Mouse (Mus musculus) embryonic facial prominence, embryonic 14.5 days (tissue): ENCODE measurements around the gene Dynll1. TPM values are rescaled to one million over a fixed set of nuclear protein-coding genes. Genes with fewer than 3 reads are reported as not detected.
A peak's percentile ranks its signal among the peaks of the same experiment; 100 is the strongest.

ENCODE experiments used
- ATAC-seq: fragments of 200-750 bp; cut with Nextera tagmentation; 2 replicates; pipeline ENCODE4 v1.8.0; 2017; ENCODE audit warnings: low read depth, moderate number of reproducible peaks, moderate TSS enrichment
- DNase-seq: peaks from one replicate; pipeline ENCODE4 v3.0.0-alpha.2; 2015; ENCODE audit warnings: low spot score
- H3K27ac ChIP-seq: fragments of 300-500 bp; sonication (generic); replicated peaks from 2 replicates; pipeline ENCODE4 v1.5.1; 2014; ENCODE audit warnings: low read depth, mild to moderate bottlenecking, low read length, moderate library complexity
- H3K27me3 ChIP-seq: fragments of 300-500 bp; sonication (generic); replicated peaks from 2 replicates; pipeline ENCODE4 v1.6.1; 2014; ENCODE audit warnings: low read length; ENCODE audit not compliant: control insufficient read depth, insufficient read depth
- H3K36me3 ChIP-seq: fragments of 300-500 bp; sonication (generic); 2 replicates; pipeline ENCODE4 v1.6.1; 2014; ENCODE audit warnings: low read length, mixed read lengths; ENCODE audit not compliant: control insufficient read depth, insufficient read depth
- H3K4me1 ChIP-seq: fragments of 300-500 bp; sonication (generic); 2 replicates; pipeline ENCODE4 v1.6.1; 2014; ENCODE audit warnings: antibody characterized with exemption, low read length; ENCODE audit not compliant: control insufficient read depth, insufficient read depth
- H3K4me2 ChIP-seq: fragments of 300-500 bp; sonication (generic); 2 replicates; pipeline ENCODE4 v1.6.1; 2014; ENCODE audit warnings: low read depth, mild to moderate bottlenecking, low read length, moderate library complexity, mixed read lengths
- H3K4me3 ChIP-seq: fragments of 300-500 bp; sonication (generic); 2 replicates; pipeline ENCODE4 v1.5.1; 2014; ENCODE audit warnings: low read depth, mild to moderate bottlenecking, low read length
- H3K9ac ChIP-seq: fragments of 300-500 bp; sonication (generic); 2 replicates; pipeline ENCODE4 v1.6.1; 2014; ENCODE audit warnings: low read depth, mild to moderate bottlenecking, low read length, moderate library complexity, mixed read lengths
- H3K9me3 ChIP-seq: fragments of 300-500 bp; sonication (generic); 2 replicates; pipeline ENCODE4 v1.6.1; 2016; ENCODE audit warnings: low read length; ENCODE audit not compliant: control insufficient read depth
- WGBS: fragments of 180-500 bp; shearing (Covaris S2); extraction: QIAGEN DNeasy Blood & Tissue Kit; methylation state at CpG from one replicate; pipeline ENCODE4 v1.1.7; 2014; 5-methylcytosine and 5-hydroxymethylcytosine counted together
- polyA plus RNA-seq: library from polyadenylated mRNA; unstranded; fragments of >200 nt; fragmentation: Nextera tagmentation; extraction: Ambion mirVana; gene quantifications from 2 replicates; pipeline ENCODE4 v1.2.1, GENCODE M21; 2014

Gene Dynll1
- polyA plus RNA-seq, 1 experiment from 2014 or later = 1,828 TPM

GRCm38 (mm10) chr5:115294173-115294572, 6.6 kb downstream of the Dynll1 start:
- Histone ChIP-seq H3K9ac (no peak overlapping the region), H3K27ac (no peak overlapping the region), H3K36me3 (peaks cover 65% of the 10 kb centered on the region), H3K4me3 (no peak overlapping the region), H3K9me3 (no peaks in the 10 kb centered on the region), H3K4me2 (no peak overlapping the region), H3K27me3 (no peaks in the 10 kb centered on the region), H3K4me1 (peaks cover 6% of the 10 kb centered on the region)
- WGBS = 90% methylated on average over 8 of the region's 8 CpGs
- ATAC-seq (no peak), DNase-seq (no peak)

GRCm38 (mm10) chr5:115284735-115285134, 16.1 kb downstream of the Dynll1 start:
- H3K9ac ChIP-seq = no peak overlapping the region
- 88% methylated on average over 3 of the region's 3 CpGs for WGBS
- no peak overlapping the region for H3K4me2 ChIP-seq
- H3K9me3 ChIP-seq = no peaks in the 10 kb centered on the region
- H3K4me3 ChIP-seq = no peak overlapping the region
- no peak overlapping the region for H3K27ac ChIP-seq
- H3K36me3 ChIP-seq = peaks cover 46% of the 10 kb centered on the region
- no peaks in the 10 kb centered on the region for H3K27me3 ChIP-seq
- DNase-seq (no peak), ATAC-seq (no peak)
- peaks cover 5% of the 10 kb centered on the region for H3K4me1 ChIP-seq

GRCm38 (mm10) chr5:115280050-115280687, 20.6 kb downstream of the Dynll1 start:
- no peaks in the 10 kb centered on the region for H3K27me3 ChIP-seq
- H3K9ac ChIP-seq = peak overlapping the region; percentile 86
- WGBS = 5% methylated on average over 17 of the region's 17 CpGs
- peaks cover 21% of the 10 kb centered on the region for H3K36me3 ChIP-seq
- no peaks in the 10 kb centered on the region for H3K9me3 ChIP-seq
- ATAC-seq = 0 out of 2 replicates have a peak, but pooled peaks have one; percentile 24
- peak overlapping the region; percentile 76 for H3K4me2 ChIP-seq
- no peak for DNase-seq
- H3K4me1 ChIP-seq = peaks cover 5% of the 10 kb centered on the region
- peak overlapping the region; percentile 86 for H3K4me3 ChIP-seq
- no peak overlapping the region for H3K27ac ChIP-seq

- peak; percentile 88; the same call in 1 of the 2 replicates for ATAC-seq
- peaks cover 14% of the 10 kb centered on the region for H3K36me3 ChIP-seq
- WGBS = 4% methylated on average over 45 of the region's 45 CpGs
Measured at GRCm38 (mm10) chr5:115279226-115280049, 21.4 kb downstream of the Dynll1 start, which contains the start of gene Coq5. Gene Coq5 (plus strand): TSS chr5:115279666.

GRCm38 (mm10) chr5:115278785-115279184, 22.0 kb downstream of the Dynll1 start:
- H3K9me3 ChIP-seq = no peaks in the 10 kb centered on the region
- H3K4me3 ChIP-seq = no peak overlapping the region
- H3K4me2 ChIP-seq = no peak overlapping the region
- ATAC-seq (no peak), DNase-seq (no peak)
- no peak overlapping the region for H3K9ac ChIP-seq
- no peaks in the 10 kb centered on the region for H3K27me3 ChIP-seq
- WGBS = 48% methylated on average over 2 of the region's 2 CpGs
- H3K4me1 ChIP-seq = peaks cover 5% of the 10 kb centered on the region
- H3K27ac ChIP-seq = no peak overlapping the region
- peaks cover 7% of the 10 kb centered on the region for H3K36me3 ChIP-seq

More at GRCm38 (mm10) chr5:115279226-115280049, 21.4 kb downstream of the Dynll1 start, which contains the start of gene Coq5:
- Histone ChIP-seq H3K27me3 (no peaks in the 10 kb centered on the region), H3K4me3 (peak within 1 kb of the TSS; percentile 86), H3K9me3 (no peaks in the 10 kb centered on the region), H3K27ac (peak within 1 kb of the TSS; percentile 49; the same call in 1 of the 2 replicates), H3K4me2 (peak within 1 kb of the TSS; percentile 76), H3K9ac (peak within 1 kb of the TSS; percentile 86), H3K4me1 (peaks cover 5% of the 10 kb centered on the region)
- DNase-seq = peak; percentile 88

GRCm38 (mm10) chr5:115278053-115278452, 22.7 kb downstream of the Dynll1 start:
- Histone ChIP-seq H3K4me1 (peaks cover 9% of the 10 kb centered on the region), H3K27ac (no peak overlapping the region), H3K9me3 (no peaks in the 10 kb centered on the region), H3K9ac (no peak overlapping the region), H3K4me2 (no peak overlapping the region), H3K36me3 (0 out of 2 replicates have a peak, but pooled peaks cover under 1% of the 10 kb centered on the region), H3K27me3 (no peaks in the 10 kb centered on the region), H3K4me3 (no peak overlapping the region)
- 83% methylated on average over 1 of the region's 1 CpGs for WGBS
- DNase-seq = no peak
- ATAC-seq = no peak

- no peak overlapping the region for H3K4me2 ChIP-seq
- no peak for DNase-seq
- no peaks in the 10 kb centered on the region for H3K9me3 ChIP-seq
- no peaks in the 10 kb centered on the region for H3K36me3 ChIP-seq
- no peak for ATAC-seq
- WGBS = 35% methylated on average over 14 of the region's 14 CpGs
- no peak overlapping the region for H3K9ac ChIP-seq
- H3K27ac ChIP-seq = no peak overlapping the region
- H3K27me3 ChIP-seq = no peaks in the 10 kb centered on the region
- H3K4me3 ChIP-seq = no peak overlapping the region
- H3K4me1 ChIP-seq = peaks cover 9% of the 10 kb centered on the region
Measured at GRCm38 (mm10) chr5:115275998-115276397, 24.8 kb downstream of the Dynll1 start.

GRCm38 (mm10) chr5:115274771-115275170, 26.0 kb downstream of the Dynll1 start:
- 84% methylated on average over 1 of the region's 1 CpGs for WGBS
- no peaks in the 10 kb centered on the region for H3K27me3 ChIP-seq

More at GRCm38 (mm10) chr5:115274771-115275170, 26.0 kb downstream of the Dynll1 start:
- no peak overlapping the region for H3K27ac ChIP-seq
- H3K9me3 ChIP-seq = no peaks in the 10 kb centered on the region
- no peaks in the 10 kb centered on the region; the same call in 1 of the 2 replicates for H3K36me3 ChIP-seq
- no peak overlapping the region for H3K9ac ChIP-seq
- no peak overlapping the region for H3K4me2 ChIP-seq
- ATAC-seq = no peak
- no peak overlapping the region for H3K4me3 ChIP-seq
- H3K4me1 ChIP-seq = peaks cover 17% of the 10 kb centered on the region
- no peak for DNase-seq
